Mouse (Mus musculus) intestine, embryonic 15.5 days (tissue): Measurements from ENCODE around the gene Gpr176. TPM values are rescaled to one million over a fixed set of nuclear protein-coding genes. Genes with fewer than 3 reads are reported as not detected.
A peak's percentile ranks its signal among the peaks of the same experiment; 100 is the strongest.

Experiments used
- ATAC-seq: fragments of 200-750 bp; cut with Nextera tagmentation; 2 replicates; pipeline ENCODE4 v1.8.0; 2017; ENCODE audit warnings: moderate TSS enrichment, moderate library complexity
- H3K27ac ChIP-seq: fragments of 300-500 bp; sonication (generic); 2 replicates; pipeline ENCODE4 v1.5.1; 2015; ENCODE audit warnings: mild to moderate bottlenecking, inconsistent platforms
- H3K27me3 ChIP-seq: fragments of 300-500 bp; sonication (generic); replicated peaks from 2 replicates; pipeline ENCODE4 v1.6.1; 2015; ENCODE audit warnings: inconsistent platforms
- H3K36me3 ChIP-seq: fragments of 300-500 bp; sonication (generic); 2 replicates; pipeline ENCODE4 v1.6.1; 2015; ENCODE audit warnings: inconsistent platforms
- H3K4me1 ChIP-seq: fragments of 300-500 bp; sonication (generic); replicated peaks from 2 replicates; pipeline ENCODE4 v1.6.1; 2015; ENCODE audit warnings: inconsistent platforms
- H3K4me2 ChIP-seq: fragments of 300-500 bp; sonication (generic); replicated peaks from 2 replicates; pipeline ENCODE4 v1.6.1; 2015; ENCODE audit warnings: mild to moderate bottlenecking, inconsistent platforms
- H3K4me3 ChIP-seq: fragments of 300-500 bp; sonication (generic); replicated peaks from 2 replicates; pipeline ENCODE4 v1.5.1; 2015; ENCODE audit warnings: inconsistent platforms
- H3K9ac ChIP-seq: fragments of 300-500 bp; sonication (generic); 2 replicates; pipeline ENCODE4 v1.6.1; 2015; ENCODE audit warnings: inconsistent platforms
- H3K9me3 ChIP-seq: fragments of 300-500 bp; sonication (generic); 2 replicates; pipeline ENCODE4 v1.6.1; 2016; ENCODE audit warnings: inconsistent platforms
- WGBS: fragments of 180-500 bp; shearing (Covaris S2); methylation state at CpG from one replicate; pipeline ENCODE4 v1.1.7; 2015; 5-methylcytosine and 5-hydroxymethylcytosine counted together
- polyA plus RNA-seq: library from polyadenylated mRNA; unstranded; fragments of >200 nt; fragmentation: Nextera tagmentation; extraction: Ambion mirVana; gene quantifications from 2 replicates; pipeline ENCODE4 v1.2.1, GENCODE M21; 2015

The Gpr176 gene
- polyA plus RNA-seq, 1 experiment from 2014 or later, result 0.44 TPM

DNA sequence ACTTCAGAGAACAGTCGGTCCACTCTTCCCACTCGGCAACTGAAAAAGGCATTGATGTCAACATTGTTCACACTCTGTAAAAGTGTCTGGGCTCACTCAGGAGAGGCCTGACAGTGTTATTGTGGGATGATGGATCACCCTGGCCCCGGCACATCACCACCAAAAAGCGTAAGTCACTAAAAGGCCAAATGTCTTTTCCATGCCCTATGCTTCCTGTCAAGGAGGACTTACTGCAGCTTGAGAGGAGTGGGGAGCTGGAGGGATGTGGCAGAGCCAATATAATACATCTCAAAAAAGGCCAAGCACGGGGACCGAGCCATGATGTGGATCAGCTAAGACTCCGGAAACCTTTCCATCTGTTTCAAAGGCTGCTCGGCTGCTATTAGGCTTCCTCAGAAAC is 118.7 kb downstream of the Gpr176 start:
- H3K27ac ChIP-seq, result no peak overlapping the region
- 35% methylated on average over 8 of the region's 8 CpGs for WGBS
- ATAC-seq, result no peak
- H3K4me3 ChIP-seq, result no peak overlapping the region
- no peaks in the 10 kb centered on the region for H3K9me3 ChIP-seq
- no peaks in the 10 kb centered on the region for H3K36me3 ChIP-seq
- no peaks in the 10 kb centered on the region for H3K27me3 ChIP-seq
- no peak overlapping the region for H3K9ac ChIP-seq
- H3K4me2 ChIP-seq, result no peak overlapping the region
- H3K4me1 ChIP-seq, result 0 out of 2 replicates have a peak, but pooled peaks cover 4% of the 10 kb centered on the region

GRCm38 (mm10) chr2:118248966-118249365 is 124.3 kb downstream of the Gpr176 start:
- H3K27ac ChIP-seq, result no peak overlapping the region
- WGBS, result 63% methylated on average over 12 of the region's 12 CpGs
- no peaks in the 10 kb centered on the region for H3K36me3 ChIP-seq
- H3K4me1 ChIP-seq, result no peaks in the 10 kb centered on the region
- H3K27me3 ChIP-seq, result no peaks in the 10 kb centered on the region
- ATAC-seq, result no peak
- no peaks in the 10 kb centered on the region for H3K9me3 ChIP-seq
- no peak overlapping the region for H3K4me2 ChIP-seq
- H3K4me3 ChIP-seq, result no peak overlapping the region
- H3K9ac ChIP-seq, result no peak overlapping the region

DNA sequence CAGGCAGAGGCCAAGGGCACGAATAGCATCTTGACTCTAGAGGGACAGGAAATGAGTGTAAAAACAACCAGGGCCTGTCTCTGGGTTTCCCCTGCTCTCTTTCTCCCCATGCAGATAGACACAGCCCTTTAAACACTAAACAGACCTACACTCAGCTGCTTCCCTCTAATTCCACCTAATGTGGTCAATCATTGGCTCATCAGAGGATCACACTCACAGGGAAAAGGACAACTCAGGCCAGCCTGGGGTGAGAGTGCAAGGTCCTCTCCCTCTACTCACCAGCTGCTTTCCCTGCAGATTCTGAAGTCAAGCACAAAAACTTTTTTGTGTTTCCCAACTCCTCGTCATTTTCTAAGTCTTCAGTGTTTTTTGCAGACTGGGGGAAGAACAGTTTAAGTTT is 125.2 kb downstream of the Gpr176 start:
- no peak overlapping the region for H3K9ac ChIP-seq
- no peak for ATAC-seq
- H3K9me3 ChIP-seq, result no peaks in the 10 kb centered on the region
- H3K4me3 ChIP-seq, result no peak overlapping the region
- H3K27ac ChIP-seq, result no peak overlapping the region
- H3K4me1 ChIP-seq, result no peaks in the 10 kb centered on the region
- no peak overlapping the region for H3K4me2 ChIP-seq
- H3K27me3 ChIP-seq, result no peaks in the 10 kb centered on the region
- 41% methylated on average over 2 of the region's 2 CpGs for WGBS
- no peaks in the 10 kb centered on the region for H3K36me3 ChIP-seq

DNA sequence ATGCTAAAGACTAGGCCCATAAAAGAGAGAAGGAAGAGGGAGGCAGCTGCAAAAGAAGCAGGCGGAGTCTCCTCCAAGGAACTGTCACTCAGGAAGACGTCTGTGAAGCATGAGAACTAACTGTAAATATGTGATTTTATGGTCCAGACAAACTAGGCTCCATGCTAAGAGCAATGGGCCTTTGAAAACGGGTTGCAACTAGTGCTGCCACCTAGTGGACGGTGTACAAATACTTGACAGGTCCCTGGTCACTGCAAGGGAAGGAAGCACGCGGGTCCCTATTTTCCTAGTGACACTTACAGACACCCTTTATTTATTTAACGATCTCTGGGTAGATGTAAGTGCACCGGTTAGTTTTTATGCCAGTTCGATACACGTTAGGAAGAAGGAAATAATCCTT is 127.3 kb downstream of the Gpr176 start:
- WGBS, result 14% methylated on average over 10 of the region's 10 CpGs
- peak; percentile 66; the same call in 1 of the 2 replicates for ATAC-seq
- H3K36me3 ChIP-seq, result no peaks in the 10 kb centered on the region
- H3K4me2 ChIP-seq, result no peak overlapping the region
- H3K27ac ChIP-seq, result no peak overlapping the region
- H3K4me3 ChIP-seq, result no peak overlapping the region
- no peaks in the 10 kb centered on the region for H3K27me3 ChIP-seq
- no peak overlapping the region for H3K9ac ChIP-seq
- no peaks in the 10 kb centered on the region for H3K9me3 ChIP-seq
- no peaks in the 10 kb centered on the region for H3K4me1 ChIP-seq

DNA sequence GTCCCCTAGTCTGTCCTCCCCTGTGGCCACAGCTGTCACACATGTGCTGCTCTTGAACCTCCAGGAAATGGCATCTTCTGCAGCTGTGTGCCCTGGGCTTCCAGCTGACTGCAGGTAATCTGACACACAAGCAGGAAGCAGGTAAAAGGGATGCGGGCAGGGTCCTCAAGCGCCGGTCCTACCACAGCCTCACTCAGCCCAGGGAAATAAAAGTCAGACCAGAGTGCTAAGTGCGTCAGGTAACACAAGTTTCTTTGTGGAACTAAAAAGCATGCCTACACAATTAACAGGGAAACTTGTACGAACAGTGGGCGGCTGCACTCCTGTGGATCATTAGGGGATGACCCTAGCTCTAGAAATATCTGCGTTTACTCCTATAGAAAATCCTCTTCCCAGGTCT is 137.0 kb downstream of the Gpr176 start:
- Histone ChIP-seq H3K9ac (no peak overlapping the region), H3K4me3 (no peak overlapping the region), H3K27me3 (no peaks in the 10 kb centered on the region), H3K4me2 (no peak overlapping the region), H3K27ac (no peak overlapping the region), H3K36me3 (no peaks in the 10 kb centered on the region), H3K4me1 (no peaks in the 10 kb centered on the region), H3K9me3 (no peaks in the 10 kb centered on the region)
- no peak for ATAC-seq
- WGBS, result 85% methylated on average over 7 of the region's 7 CpGs

GRCm38 (mm10) chr2:118235614-118236013 is 137.6 kb downstream of the Gpr176 start:
- 85% methylated on average over 3 of the region's 3 CpGs for WGBS
- Histone ChIP-seq H3K36me3 (no peaks in the 10 kb centered on the region), H3K4me3 (no peak overlapping the region), H3K27me3 (no peaks in the 10 kb centered on the region), H3K4me2 (no peak overlapping the region), H3K27ac (no peak overlapping the region), H3K9me3 (no peaks in the 10 kb centered on the region), H3K9ac (no peak overlapping the region), H3K4me1 (no peaks in the 10 kb centered on the region)
- no peak for ATAC-seq

DNA sequence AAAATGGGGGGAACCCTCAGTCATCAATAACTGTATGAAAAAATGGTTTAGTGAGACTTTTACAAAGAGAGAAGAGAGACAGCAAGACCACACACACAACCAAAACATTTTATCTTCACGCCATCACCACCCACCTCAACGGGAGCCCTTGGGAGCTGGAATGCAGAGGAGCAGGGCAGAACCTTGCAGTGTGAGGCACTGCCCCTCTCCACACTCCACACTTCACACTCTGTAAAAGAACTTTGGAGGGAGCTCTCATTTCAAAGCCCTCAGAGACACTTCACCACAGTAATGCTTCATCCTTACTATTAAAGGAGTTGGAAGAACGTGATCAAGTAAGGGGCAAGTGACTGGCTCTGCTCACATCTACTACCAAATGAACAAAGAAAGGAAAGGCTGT is 142.7 kb downstream of the Gpr176 start:
- no peaks in the 10 kb centered on the region for H3K4me1 ChIP-seq
- no peaks in the 10 kb centered on the region for H3K9me3 ChIP-seq
- no peak overlapping the region for H3K27ac ChIP-seq
- no peak for ATAC-seq
- H3K27me3 ChIP-seq, result no peaks in the 10 kb centered on the region
- H3K4me2 ChIP-seq, result no peak overlapping the region
- WGBS, result 59% methylated on average over 3 of the region's 3 CpGs
- H3K4me3 ChIP-seq, result no peak overlapping the region
- no peaks in the 10 kb centered on the region for H3K36me3 ChIP-seq
- H3K9ac ChIP-seq, result no peak overlapping the region

DNA sequence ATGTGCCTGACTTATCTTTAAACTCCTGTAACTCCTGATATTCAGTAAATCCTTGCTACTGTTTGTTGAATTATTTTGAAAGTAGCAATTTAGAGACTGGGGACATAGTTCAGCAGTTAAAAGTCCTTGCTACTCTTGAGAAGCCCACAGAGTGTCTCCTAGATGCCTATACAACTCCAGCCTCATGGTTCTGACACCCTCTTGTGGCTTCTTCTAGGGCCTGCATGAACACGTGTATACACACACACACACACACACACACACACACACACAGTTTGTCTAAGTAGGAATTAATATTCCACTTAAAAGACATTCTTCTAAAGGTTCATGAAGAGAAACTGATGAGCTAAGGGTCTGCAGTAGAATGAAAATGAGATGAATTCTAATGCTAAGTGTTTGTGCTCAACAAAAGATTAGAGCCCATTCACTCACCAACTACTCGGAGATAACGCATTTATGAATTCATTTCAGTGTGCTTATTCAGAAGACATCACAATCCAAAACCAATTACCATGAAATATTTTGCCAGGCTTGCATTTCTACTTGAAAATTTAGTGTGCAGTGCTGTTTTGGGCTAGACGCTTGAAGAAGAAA is 144.6 kb downstream of the Gpr176 start:
- H3K27ac ChIP-seq, result no peak overlapping the region
- H3K4me3 ChIP-seq, result no peak overlapping the region
- no peaks in the 10 kb centered on the region for H3K9me3 ChIP-seq
- H3K36me3 ChIP-seq, result no peaks in the 10 kb centered on the region
- ATAC-seq, result no peak
- H3K9ac ChIP-seq, result no peak overlapping the region
- H3K4me1 ChIP-seq, result no peaks in the 10 kb centered on the region
- H3K27me3 ChIP-seq, result no peaks in the 10 kb centered on the region
- 85% methylated on average over 4 of the region's 4 CpGs for WGBS
- no peak overlapping the region for H3K4me2 ChIP-seq

Other genes starting within 250 kb of the Gpr176 start
- gene Fsip1, start 116.5 kb downstream of the Gpr176 start, polyA plus RNA-seq, result 0.14 and 0.19 TPM in 2 replicates
- gene Eif2ak4, start 15.2 kb upstream of the Gpr176 start, polyA plus RNA-seq, result 9.9 and 10.2 TPM in 2 replicates
- gene Srp14, start 106.3 kb upstream of the Gpr176 start, polyA plus RNA-seq, result 196 and 209 TPM in 2 replicates
- gene Bmf, start 176.3 kb upstream of the Gpr176 start, polyA plus RNA-seq, result 2.8 and 3.0 TPM in 2 replicates
- 67.9 and 71.5 TPM in 2 replicates for gene Bub1b, start 224.8 kb upstream of the Gpr176 start, polyA plus RNA-seq